1 mouse cellular context compared by ENCODE assay signal in the genomic region with DNA sequence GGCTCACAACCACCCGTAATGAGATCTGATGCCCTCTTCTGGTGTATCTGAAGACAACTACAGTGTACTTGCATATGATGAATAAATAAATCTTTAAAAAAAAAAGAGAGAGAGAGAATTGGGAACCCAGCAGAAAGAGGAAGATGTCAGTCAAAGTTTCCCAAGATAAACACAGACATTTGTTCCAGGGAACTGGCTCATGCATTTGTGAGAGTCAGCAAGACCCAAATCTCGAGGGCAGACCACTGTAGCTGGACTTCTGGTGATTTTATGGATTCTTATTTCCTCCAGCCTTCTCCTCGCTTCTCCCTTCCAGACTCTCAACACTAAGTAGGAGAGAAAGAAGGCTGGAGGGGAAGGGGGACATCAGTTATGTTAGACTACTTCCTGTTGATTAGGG.
TF ChIP-seq lines count a peak whose summit lies in the region.

No protein-coding gene starts in this region.

TF ChIP-seq in MEL, 35 proteins besides CTCF, POLR2A, EP300 and RAD21:
- TF ChIP-seq ZNF384 (IDR thresholded peaks at IDR 0.05; ENCODE audit: low read depth, low read length) (peak; percentile 91), MYC (IDR thresholded peaks at IDR 0.05; ENCODE audit: low read depth, low read length) (no peak), ZKSCAN1 (IDR thresholded peaks at IDR 0.05; ENCODE audit: low read depth, low read length) (no peak), UBTF (IDR thresholded peaks at IDR 0.05; ENCODE audit: borderline replicate concordance, insufficient read depth, low read depth, low read length) (no peak), TCF12 (IDR thresholded peaks at IDR 0.05; ENCODE audit: low read depth, low read length) (0 out of 2 replicates have a peak, but pooled peaks have one; percentile 27), ZMIZ1 (IDR thresholded peaks at IDR 0.05; ENCODE audit: low read depth, low read length) (no peak), POLR2AphosphoS2 (IDR thresholded peaks at IDR 0.05; ENCODE audit: low read length) (no peak), BHLHE40 (IDR thresholded peaks at IDR 0.05; ENCODE audit: borderline replicate concordance, low read depth, low read length) (no peak), MAX (IDR thresholded peaks at IDR 0.05; ENCODE audit: low read length) (no peak), ELF1 (IDR thresholded peaks at IDR 0.05; ENCODE audit: low read depth, low read length) (0 out of 2 replicates have a peak, but pooled peaks have one; percentile 17), SIN3A (IDR thresholded peaks at IDR 0.05; ENCODE audit: low read length) (0 out of 2 replicates have a peak, but pooled peaks have one; percentile 20), CHD1 (IDR thresholded peaks at IDR 0.05; ENCODE audit: low read depth, low read length) (no peak), TBP (IDR thresholded peaks at IDR 0.05; ENCODE audit: low read depth, low read length) (no peak; the same call in 1 of the 2 replicates), RCOR1 (IDR thresholded peaks at IDR 0.05; ENCODE audit: low read depth, low read length) (peak; percentile 65), ETS1 (IDR thresholded peaks at IDR 0.05; ENCODE audit: low read depth, low read length) (peak; percentile 64; the same call in 1 of the 2 replicates), SMC3 (IDR thresholded peaks at IDR 0.05; ENCODE audit: low read depth, low read length) (no peak), JUND (IDR thresholded peaks at IDR 0.05; ENCODE audit: low read depth, low read length) (no peak), NELFE (IDR thresholded peaks at IDR 0.05; ENCODE audit: low read depth, low read length) (no peak)
